Mouse (Mus musculus): ENCODE results near the gene Bax.
"Not testable (repeated sequence)": the region's sequence is repeated elsewhere in the genome, so short reads cannot be mapped to it uniquely, and the experiment has no call there.

Gene Bax

DNA sequence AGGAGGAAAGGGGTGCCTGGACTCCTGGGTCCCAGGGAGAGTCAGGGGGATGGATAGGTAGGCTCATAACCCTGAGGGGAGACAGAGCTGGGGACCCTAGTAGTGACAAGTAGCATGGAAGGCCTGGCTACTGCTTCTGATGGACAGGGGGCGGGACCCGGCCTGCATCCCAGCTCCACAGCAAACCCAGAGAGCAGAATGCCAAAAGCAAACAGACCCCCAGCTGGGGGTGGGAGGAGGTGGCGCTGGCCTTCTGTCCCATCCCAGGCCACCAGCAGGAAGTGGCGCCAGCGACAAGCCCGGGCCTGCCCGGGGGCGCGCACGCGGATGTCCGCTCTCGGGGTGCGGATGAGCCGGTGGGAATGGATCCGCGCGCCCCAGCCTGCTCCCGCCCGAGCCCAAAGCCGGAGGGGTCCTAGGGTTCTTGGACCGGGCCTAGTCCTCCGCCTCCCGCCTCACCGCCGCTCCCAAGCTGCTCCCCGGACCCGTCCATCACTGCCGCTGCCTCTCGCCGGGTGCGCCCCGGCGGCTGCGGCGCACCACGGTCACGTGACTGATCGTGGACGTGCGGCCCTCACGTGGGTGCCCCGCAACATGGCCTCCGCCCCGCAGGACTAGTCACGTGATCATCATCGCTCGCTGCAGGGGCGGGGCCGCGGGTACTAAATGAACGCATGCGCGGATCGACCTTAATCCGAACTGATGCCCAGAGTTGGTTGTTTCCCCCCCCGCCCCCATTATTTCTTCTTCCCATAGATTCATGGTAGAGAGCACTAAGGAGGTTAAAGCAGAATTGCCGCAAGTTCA, at the start of gene Bax:
Bax (minus strand) TSS at position 616 of the 807 bp plus-strand sequence.
- DNase-seq (ENCODE audit: low read depth, low spot score), result peak; percentile 96

DNA sequence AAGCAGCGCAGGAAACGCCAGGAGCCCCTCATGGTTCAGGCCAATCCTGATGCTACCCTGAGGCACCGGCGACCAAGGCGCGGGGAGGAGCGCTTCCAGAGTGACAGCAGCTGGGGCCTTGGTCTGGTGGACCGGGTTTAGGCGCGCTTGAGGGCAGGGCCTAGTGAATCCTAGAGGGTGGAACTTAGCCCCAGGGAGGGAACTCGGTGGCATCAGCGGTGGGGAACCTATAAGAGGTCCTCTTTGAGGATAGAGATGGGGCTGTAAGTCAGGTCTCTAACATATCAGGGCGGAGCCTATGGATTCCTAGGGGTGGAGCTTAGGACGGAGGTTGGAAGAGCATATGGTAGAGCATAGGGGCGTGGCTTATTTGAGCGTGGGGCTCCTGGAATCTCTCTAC, 48.7 kb upstream of the Bax start:
- DNase-seq (ENCODE audit: low read depth, low spot score), result no peak

DNA sequence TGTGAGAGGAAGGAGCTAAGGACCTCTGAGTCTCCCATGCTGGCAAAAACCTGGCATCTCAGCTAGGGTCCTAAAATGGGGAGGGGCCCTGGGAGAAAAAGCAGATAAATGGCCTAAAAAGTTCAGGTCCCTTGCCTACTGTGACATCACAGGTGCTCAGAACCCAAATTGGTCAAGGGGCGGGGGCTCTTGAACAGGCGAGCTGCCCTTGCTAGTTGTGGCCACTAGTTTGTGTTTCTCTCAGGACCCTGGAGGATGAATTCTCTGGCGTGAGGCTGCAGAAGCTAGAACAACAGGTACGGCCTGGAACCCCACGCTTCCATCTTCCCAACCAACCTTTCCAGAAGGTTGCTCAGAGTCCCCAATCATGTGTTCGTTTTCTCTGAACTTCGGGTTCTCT, 47.7 kb upstream of the Bax start:
- no peak for DNase-seq (ENCODE audit: low read depth, low spot score)

DNA sequence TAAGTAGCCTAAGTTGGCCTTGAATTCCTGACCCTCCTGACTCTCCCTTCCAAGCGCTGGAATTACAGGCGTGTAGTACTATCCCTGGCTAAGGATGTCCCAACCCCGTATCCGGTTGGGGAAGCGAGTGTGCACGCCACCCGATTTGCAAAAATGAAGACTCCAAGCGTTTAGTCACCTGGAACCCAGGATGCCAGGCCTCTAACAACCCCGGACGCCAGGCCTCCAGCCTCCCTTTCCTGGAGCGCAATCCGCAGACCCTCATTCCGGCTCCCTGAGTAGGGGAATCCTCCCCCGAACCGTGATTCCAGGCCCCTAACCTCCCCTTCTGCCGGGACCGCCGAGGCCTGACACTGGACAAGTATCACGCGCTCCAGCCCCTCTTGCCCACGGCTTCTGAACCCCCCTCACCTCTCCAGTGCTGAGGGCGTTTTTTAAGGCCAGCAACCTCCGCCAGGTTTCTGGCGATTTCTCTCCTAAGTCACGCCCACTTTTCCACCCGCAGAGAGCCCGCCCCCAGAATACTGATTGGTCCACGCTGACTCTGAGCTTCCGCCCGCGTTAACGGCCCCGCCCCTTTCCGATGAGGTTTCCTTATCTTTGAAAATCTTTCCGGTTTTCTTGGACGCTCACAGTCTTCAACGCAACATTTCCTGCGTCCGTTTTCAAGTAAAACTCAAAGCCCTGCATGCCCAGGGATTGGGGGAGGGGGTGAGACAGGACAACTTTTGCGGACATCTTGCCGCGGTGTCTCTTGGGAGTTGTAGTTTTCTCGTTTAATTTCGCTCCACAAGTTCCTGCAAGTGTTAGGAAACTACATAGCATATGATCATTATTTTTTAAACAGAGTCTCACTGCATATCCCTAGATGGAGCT, 43.5 kb upstream of the Bax start, which contains the start of gene Nucb1:
Nucb1 (minus strand) TSS at position 495 of the 876 bp plus-strand sequence.
- DNase-seq (ENCODE audit: low read depth, low spot score), result peak; percentile 92

DNA sequence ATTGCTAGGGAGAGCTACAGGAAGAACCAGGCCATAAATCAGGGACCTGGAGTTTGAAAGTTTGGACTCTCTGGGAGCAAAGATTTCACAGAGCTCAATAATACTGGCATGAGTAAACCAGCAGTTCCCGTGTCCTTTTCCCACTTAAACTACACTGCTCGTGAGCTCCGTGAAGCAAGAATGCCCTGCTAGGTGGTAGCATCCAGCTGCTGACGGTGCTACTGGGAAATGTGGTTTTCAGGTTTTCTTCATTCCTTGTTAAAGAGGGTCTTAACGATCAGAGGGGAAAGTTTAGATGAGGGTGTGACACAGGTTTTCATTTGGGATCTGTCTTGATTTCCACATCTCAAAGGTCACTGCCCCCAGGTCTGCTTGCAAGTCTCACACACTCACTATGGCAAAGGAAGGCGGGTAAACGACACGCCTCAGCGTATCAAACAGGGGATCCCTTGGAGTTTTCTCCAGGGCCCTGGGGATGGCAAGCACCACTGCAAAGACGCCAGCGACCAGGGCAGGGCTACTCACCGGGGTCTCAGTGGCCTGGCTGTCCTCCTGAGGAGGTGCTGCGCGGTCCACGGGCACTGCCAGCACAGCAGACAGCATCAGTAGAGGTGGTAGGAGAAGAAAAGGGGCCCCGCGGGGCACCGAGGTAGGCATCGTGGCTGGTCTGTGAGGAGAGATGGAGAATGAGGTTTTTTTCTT, 42.6 kb upstream of the Bax start:
- no peak for DNase-seq (ENCODE audit: low read depth, low spot score)

DNA sequence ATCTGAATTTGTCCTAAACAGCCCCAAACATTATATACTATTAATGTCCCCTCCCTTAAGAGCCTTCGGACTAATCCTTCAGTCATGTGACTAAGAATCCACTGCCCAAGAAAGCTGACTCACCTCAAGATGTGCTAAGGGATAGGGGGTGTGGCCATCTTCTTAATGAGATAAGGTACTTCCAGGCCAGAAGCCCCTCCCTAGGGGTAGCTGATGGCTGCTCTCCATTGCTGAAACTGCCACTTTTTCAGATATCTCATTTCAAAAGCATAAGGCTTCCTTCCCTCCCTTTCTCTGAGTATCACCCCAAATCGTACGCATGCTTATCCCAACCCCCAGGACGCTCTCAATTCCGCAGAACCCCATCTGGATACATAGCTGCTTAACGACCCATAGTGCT, 41.9 kb upstream of the Bax start:
- no peak for DNase-seq (ENCODE audit: low read depth, low spot score)

DNA sequence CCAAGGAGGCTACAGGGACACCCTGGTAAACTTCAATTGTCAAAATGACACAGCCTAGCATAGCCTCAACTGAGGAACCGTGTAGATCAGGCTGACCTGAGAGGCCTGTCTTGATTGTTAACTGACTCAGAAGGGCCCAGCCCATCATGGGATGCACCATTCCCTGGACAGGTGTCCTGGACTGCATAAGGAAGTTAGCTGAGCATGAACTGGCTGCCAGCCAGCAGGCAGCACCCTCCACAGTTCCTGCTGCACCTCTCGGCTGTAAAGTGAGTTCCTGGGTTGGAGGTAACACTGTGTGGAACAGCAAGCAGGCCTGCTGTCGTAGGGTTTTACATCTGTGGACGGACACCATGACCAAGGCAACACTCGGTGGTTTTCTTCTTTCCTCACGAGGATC, 40.9 kb upstream of the Bax start:
- DNase-seq (ENCODE audit: low read depth, low spot score), result no peak

DNA sequence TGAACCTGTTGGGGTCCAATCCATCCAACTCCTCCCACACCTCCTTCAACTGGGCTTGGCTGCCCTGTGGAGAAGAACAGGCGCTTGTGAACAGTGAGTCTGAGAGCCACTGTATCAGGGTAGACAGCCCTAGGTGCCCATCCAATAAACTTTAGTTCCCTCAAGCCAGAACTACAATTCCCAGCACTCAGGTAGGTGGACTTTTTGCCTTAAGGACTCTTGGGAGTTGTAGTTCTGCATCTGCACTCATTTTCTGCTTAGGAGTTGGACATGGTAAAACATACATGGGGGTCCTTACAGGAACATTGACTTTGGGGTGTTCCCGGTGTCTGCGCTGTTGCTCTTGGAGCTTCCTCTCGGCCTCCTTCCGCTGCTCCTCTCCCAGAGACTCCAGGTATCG, 31.7 kb upstream of the Bax start:
- no peak for DNase-seq (ENCODE audit: low read depth, low spot score)

DNA sequence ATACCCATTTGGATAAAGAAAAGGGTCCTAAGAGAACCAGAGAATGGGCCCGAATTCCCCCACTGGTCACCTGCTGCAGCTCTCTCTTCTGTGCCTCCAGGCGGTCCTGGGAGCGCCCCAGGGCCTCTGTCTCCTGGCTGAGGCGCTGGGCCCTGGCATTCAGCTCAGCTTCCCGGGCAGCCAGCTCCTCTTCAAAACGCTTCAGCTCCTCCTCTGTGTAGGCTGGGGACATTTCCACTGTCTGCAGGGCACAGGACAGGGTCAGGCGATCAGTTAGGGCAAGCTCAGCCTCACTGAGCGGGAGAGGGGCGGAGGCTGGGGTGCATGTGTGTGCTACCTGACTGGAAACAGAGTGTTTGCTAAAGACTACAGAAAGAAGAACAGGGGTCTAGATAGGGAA, 27.9 kb upstream of the Bax start:
- DNase-seq (ENCODE audit: low read depth, low spot score), result no peak

DNA sequence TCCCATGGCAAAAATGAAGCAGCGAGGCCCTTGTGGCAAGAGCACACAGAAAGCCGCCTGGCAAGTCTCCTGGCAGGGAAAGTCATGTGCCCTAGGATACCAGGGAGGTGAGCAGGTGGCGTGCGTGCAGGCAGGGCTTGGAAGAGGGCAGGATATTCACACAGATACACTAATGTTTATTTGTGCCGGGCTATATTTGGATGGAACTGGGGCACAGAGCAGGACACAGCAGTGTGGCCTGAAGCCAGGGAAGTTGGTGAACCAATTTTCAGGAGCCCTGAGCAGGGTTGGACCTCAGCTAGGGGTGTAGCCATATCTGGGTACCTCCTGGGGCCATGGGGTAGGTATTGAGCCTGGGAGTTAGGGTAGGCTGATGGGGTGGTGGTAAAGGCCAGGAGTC, 26.3 kb upstream of the Bax start:
- no peak for DNase-seq (ENCODE audit: low read depth, low spot score)

DNA sequence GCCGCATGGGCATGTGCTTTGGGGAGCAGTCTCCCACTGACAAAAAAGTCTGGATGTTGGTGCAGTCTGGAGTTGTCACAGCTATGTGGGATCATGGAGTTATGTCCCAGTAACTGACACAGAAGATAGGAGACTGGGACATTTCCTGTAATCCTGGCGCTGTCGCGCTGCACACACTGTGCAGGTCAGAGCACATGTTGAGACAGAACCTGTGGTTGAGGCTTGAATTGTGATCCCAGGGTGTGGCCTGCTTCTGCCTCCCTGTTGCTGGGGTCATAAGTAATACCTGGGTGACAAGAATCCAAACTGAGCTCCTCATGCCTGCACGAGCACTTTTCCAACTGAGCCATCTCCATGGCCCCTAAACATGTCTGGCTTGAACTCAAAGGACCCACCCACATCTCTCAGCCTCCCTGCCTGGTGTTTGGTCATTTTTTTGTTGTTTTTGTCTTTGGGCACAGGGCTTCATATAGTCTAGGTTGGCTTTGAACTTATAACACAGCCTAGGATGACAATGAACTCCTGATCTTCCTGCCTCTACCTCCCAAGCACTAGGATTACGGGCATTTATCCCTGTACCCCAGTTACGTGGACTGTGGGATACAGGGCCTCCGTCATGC, 25.6 kb upstream of the Bax start:
- no peak for DNase-seq (ENCODE audit: low read depth, low spot score)

DNA sequence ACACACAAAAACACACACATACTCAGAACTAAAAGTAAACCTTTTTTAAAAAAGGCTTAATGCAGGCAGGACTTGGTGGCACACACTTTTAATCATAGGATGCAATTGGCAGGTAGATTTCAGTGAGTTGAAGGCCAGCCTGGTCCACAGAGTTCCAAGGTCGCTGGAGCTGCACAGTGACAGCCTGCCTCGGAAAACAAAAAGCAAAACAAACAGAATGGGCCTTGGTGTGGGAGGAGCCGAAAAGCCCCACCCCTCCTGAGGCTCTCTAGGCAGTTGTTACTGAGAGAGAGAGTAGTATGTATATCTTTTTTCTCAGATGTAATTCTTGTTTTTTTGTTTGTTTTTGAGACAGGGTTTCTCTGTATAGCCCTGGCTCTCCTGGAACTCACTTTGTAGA, 24.6 kb upstream of the Bax start:
- DNase-seq (ENCODE audit: low read depth, low spot score), result peak; percentile 52

DNA sequence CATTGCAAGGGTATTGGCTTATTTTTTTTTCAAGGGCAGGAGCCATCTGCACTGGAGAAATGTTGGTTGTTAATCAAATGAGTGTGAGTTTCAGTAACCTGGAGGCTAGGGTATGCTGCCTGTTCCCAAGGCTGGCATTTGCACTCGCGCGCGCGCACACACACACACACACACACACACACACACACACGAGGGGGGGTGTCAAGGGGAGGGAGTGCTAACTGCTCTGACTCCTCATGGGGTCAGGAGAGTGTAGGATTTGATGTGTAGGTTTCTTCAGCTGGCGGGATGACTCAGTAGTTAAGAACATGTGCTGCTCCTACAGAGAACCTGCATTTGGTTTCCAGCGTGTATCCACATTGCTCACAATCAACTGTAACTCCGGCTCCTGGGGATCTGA, 24.1 kb upstream of the Bax start:
- no peak for DNase-seq (ENCODE audit: low read depth, low spot score)

DNA sequence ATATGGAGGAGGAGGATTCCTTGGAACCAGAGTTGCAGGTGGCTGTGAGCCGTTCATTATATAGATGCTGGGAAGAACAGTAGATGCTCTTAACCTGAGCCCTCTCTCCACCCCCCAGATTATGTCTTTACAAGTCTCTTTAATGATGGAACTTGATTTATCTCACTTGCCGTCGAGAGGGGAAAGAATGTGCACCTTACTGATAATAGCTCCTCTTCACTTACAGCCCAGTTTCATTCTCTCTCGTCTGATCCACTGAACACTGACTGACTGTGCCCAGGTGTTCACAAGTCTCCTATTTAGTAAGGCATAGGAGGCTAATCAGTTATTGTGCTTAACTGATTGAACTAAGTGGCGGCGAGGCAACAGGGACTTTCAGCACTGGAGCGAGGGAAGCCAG, 22.9 kb upstream of the Bax start:
- DNase-seq (ENCODE audit: low read depth, low spot score), result peak; percentile 30

DNA sequence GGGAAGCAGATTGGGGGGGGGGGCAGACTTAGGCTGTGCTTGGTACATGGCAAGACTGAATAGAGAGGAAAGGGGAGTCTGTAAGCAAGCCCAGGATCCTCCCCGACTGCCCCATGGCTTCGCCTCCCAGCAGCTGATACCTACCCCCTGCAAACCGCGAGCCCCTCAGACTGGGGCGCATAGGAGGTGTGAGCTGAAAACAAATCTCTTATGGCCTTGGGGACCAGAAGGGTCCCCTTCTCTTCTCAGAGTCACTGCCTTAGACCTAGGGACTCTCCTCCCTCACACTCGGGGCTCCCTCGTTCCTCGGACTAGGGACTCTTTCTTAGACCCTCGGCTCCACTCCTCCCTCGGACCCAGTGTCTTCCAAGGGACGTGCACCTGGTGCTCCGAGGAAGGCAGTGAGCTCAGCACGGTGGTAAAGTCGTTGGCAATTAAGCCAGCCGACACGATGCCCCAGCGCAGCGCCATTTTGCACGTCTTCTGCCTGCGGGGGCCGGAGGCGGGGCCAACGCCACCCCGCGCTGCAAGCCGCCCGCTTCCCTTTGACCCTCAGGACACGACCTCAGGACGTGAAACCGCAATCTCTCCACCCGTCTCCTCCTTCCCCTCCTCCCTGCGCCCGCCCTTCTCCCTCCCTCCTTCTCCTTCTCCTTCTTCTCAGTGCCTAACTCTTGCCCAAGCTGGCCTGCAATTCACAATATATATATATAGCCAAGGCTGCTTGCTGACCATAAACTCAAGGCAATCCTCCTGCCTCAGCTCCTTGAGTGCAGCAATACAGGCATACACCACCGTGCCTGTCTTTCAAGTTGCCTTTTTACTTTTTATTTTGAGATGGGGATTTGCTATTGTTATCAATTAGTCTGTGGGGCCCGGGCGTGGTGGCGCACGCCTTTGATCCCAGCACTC, 21.9 kb upstream of the Bax start, which contains the start of gene Dhdh:
Dhdh (minus strand) TSS at position 513 of the 912 bp plus-strand sequence.
- peak; percentile 84 for DNase-seq (ENCODE audit: low read depth, low spot score)

DNA sequence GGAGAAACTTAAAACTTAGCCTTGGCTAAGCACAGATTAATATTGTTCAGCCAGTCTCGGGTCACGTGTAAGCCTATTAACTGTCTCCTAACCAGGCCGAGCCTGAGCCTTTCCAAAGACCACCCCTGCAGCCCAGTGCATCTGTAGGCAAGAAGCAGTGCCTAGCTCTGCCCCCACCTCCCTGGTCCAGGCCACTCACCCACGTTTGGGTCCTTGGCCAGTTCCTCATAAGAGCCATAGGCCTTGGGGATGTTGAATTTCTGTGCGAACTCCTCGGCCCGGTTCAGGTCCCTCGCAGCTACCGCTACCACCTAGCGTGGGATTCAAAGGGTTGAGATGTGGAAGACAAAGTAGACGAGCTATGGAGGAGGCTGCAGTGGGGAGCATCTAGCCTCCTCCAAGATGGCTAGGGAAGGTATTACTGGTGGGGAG, 21.2 kb upstream of the Bax start:
- DNase-seq (ENCODE audit: low read depth, low spot score), result peak; percentile 55

DNA sequence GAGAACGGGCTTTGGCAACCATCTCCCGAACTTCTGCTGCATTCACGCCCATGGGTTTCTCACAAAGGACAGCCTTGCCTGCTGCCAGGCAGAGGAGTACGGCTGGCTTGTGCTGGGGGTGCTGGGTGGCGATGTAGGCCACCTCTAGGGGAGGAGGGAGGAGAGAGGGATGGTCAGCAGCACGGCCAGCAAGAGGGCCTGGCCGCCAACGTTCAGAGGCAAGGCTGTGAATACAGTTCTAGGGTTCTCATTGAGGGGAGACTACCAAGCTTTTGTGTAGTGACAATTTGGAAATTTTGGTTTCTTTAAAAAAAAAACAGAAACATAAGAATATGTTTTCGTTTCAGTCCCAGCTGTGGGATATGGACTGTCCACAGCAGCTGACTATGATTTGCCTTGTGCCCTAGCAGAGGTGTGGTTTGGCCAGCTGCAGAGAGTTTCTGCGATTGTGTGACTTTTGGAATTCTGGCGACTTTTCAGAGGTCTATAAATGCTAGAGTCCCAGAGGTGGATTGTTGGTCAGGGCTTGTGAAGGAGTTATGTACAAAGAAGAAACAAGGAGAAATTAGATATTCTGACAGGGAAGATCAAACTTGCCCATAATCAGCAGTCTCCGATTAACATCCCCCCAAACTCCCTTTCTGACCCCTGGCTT, 20.2 kb upstream of the Bax start, which contains the start of gene Gm45808:
Gm45808 (minus strand) TSS at position 51 of the 655 bp plus-strand sequence.
- no peak for DNase-seq (ENCODE audit: low read depth, low spot score)

DNA sequence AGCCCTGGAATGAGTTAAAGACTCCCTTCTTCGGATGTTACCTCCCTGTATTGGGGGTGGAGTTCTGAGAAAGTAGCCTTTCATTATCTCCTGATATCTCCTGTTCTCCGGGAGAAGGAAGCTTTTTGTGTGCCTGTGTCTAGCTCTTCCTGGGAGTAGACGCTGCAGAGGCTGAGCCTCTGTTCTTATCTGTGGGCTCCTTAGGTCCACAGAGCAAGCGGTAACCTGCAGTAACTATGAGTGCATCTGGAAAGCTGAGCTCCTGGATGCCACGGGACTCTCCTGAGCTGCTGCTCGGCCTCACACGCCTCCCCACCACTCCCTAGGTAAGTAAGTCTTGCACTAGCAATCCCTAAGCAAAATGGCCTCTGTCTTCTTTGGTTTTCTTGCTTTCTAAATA, 19.5 kb upstream of the Bax start:
- DNase-seq (ENCODE audit: low read depth, low spot score), result no peak

DNA sequence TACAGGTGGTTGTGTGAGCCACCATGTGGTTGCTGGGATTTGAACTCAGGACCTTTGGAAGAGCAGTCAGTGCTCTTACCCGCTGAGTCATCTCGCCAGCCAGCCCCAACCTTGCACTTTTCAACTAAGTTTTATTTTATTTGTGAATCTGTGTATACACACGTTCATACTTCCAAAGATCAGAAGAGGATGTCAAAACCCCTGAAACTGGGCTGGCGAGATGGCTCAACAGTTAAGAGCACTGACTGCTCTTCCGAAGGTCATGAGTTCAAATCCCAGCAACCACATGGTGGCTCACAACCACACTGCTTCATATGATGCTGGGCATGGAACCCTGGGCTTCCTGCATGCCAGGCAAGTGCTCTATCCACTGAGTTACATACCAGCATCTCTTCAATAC, 18.3 kb upstream of the Bax start:
- not testable (repeated sequence) for DNase-seq (ENCODE audit: low read depth, low spot score)

DNA sequence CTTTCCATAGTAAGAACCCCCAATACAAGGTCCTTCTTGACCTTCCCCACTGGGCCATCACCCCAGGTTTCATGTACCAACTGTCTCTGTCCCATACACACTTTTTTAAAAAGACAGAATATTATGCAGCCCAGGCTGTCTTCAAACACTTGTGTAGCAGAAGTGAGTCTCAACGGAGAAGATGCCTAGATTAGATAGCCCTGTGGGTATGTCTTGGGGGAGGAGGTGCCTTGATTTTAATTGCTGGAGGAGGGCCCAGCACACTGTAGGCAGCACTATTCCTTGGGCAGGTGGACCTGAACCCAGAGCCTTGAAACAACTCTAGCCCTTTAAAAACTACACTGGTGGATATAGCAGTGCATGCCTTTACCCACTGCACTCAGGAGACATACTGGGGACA, 15.5 kb upstream of the Bax start:
- no peak for DNase-seq (ENCODE audit: low read depth, low spot score)

All from A20 (cell line).